Mouse (Mus musculus) heart, embryonic 14.5 days (tissue): ENCODE results near the gene Qser1. TPM values are rescaled to one million over a fixed set of nuclear protein-coding genes. Genes with fewer than 3 reads are reported as not detected.
A peak's percentile ranks its signal among the peaks of the same experiment; 100 is the strongest.

Experiments
- ATAC-seq: fragments of 200-750 bp; cut with Nextera tagmentation; 2 replicates; pipeline ENCODE4 v1.8.0; 2017; ENCODE audit warnings: low read depth, moderate TSS enrichment; ENCODE audit not compliant: insufficient number of reproducible peaks, insufficient read depth, low FRiP score
- H3K27ac ChIP-seq, 2 experiments: fragments of 200-500 bp in 1 of 2; fragments of 300-500 bp in 1 of 2; sonication (generic) in 1 of 2; replicated peaks in 1 of 2; 2 replicates each; pipeline ENCODE4 v1.5.1; 2012 to 2014; ENCODE audit warnings: low read depth in 2 of 2, low read length in 2 of 2, control low read depth in 1 of 2, mild to moderate bottlenecking in 1 of 2, mixed read lengths in 1 of 2; ENCODE audit not compliant: control insufficient read depth in 1 of 2, insufficient read depth in 1 of 2
- H3K27me3 ChIP-seq: fragments of 300-500 bp; sonication (generic); 2 replicates; pipeline ENCODE4 v1.6.1; 2014; ENCODE audit warnings: mild to moderate bottlenecking, low read length, control low read depth; ENCODE audit not compliant: control insufficient read depth, insufficient read depth
- H3K36me3 ChIP-seq: fragments of 300-500 bp; sonication (generic); 2 replicates; pipeline ENCODE4 v1.6.1; 2014; ENCODE audit warnings: mild to moderate bottlenecking, control low read depth, low read length, mixed read lengths; ENCODE audit not compliant: control insufficient read depth, insufficient read depth
- H3K4me1 ChIP-seq, 2 experiments: fragments of 200-500 bp in 1 of 2; fragments of 300-500 bp in 1 of 2; sonication (generic) in 1 of 2; 2 replicates each; pipeline ENCODE4 v1.6.1; 2012 to 2014; ENCODE audit warnings: low read length in 2 of 2, control low read depth in 1 of 2, mixed read lengths in 1 of 2; ENCODE audit not compliant: control insufficient read depth in 2 of 2, insufficient read depth in 2 of 2
- H3K4me2 ChIP-seq: fragments of 300-500 bp; sonication (generic); 2 replicates; pipeline ENCODE4 v1.6.1; 2014; ENCODE audit warnings: mild to moderate bottlenecking, low read length
- H3K4me3 ChIP-seq, 2 experiments: fragments of 200-500 bp in 1 of 2; fragments of 300-500 bp in 1 of 2; sonication (generic) in 1 of 2; 2 replicates each; pipeline ENCODE4 v1.5.1; 2012 to 2014; ENCODE audit warnings: low read length in 2 of 2, mild to moderate bottlenecking in 2 of 2, control low read depth in 1 of 2, low read depth in 1 of 2, moderate library complexity in 1 of 2; ENCODE audit not compliant: control insufficient read depth in 1 of 2, insufficient read depth in 1 of 2
- H3K9ac ChIP-seq: fragments of 300-500 bp; sonication (generic); 2 replicates; pipeline ENCODE4 v1.6.1; 2014; ENCODE audit warnings: mild to moderate bottlenecking, low read length
- H3K9me3 ChIP-seq: fragments of 300-500 bp; sonication (generic); 2 replicates; pipeline ENCODE4 v1.6.1; 2016; ENCODE audit warnings: low read length, control low read depth; ENCODE audit not compliant: control insufficient read depth
- WGBS: fragments of 180-500 bp; shearing (Covaris S2); extraction: QIAGEN DNeasy Blood & Tissue Kit; methylation state at CpG from one replicate; pipeline ENCODE4 v1.1.7; 2014; 5-methylcytosine and 5-hydroxymethylcytosine counted together
- polyA plus RNA-seq: library from polyadenylated mRNA; unstranded; fragments of >200 nt; fragmentation: Nextera tagmentation; extraction: Ambion mirVana; gene quantifications from 2 replicates; pipeline ENCODE4 v1.2.1, GENCODE M21; 2014

Qser1 gene
- polyA plus RNA-seq, 1 experiment from 2014 or later, result 11.9 TPM

GRCm38 (mm10) chr2:104768697-104769096, 47.9 kb downstream of the Qser1 start:
- Histone ChIP-seq H3K36me3 (peaks cover 59% of the 10 kb centered on the region), H3K4me1 (peaks cover 0 to 5% of the 10 kb centered on the region in 2 experiments; a peak in 2 of 4 replicates), H3K4me3 (no peak overlapping the region), H3K27ac (no peak overlapping the region), H3K9me3 (no peaks in the 10 kb centered on the region), H3K4me2 (no peak overlapping the region), H3K27me3 (no peaks in the 10 kb centered on the region), H3K9ac (no peak overlapping the region)
- no peak for ATAC-seq
- WGBS, result 83% methylated on average over 1 of the region's 1 CpGs

- WGBS, result 69% methylated on average over 4 of the region's 4 CpGs
- no peaks in the 10 kb centered on the region for H3K27me3 ChIP-seq
- H3K4me3 ChIP-seq, result no peak overlapping the region
- ATAC-seq, result no peak
- H3K4me1 ChIP-seq, result peaks cover 2 to 12% of the 10 kb centered on the region in 2 experiments; a peak in 2 of 4 replicates
- no peaks in the 10 kb centered on the region for H3K9me3 ChIP-seq
- no peak overlapping the region for H3K9ac ChIP-seq
- peaks cover 49% of the 10 kb centered on the region for H3K36me3 ChIP-seq
- H3K27ac ChIP-seq, result no peak overlapping the region; a peak in 1 of 4 replicates
- H3K4me2 ChIP-seq, result no peak overlapping the region
These were observed 52.5 kb downstream of the Qser1 start for GRCm38 (mm10) chr2:104764018-104764417.

- WGBS, result 37% methylated on average over 8 of the region's 8 CpGs
- Histone ChIP-seq H3K9ac (no peak overlapping the region), H3K9me3 (no peaks in the 10 kb centered on the region), H3K27ac (peak overlapping the region; percentile 12 to 65), H3K36me3 (peaks cover 46% of the 10 kb centered on the region), H3K4me2 (no peak overlapping the region), H3K4me1 (peaks cover 2 to 12% of the 10 kb centered on the region in 2 experiments; a peak in 2 of 4 replicates), H3K4me3 (no peak overlapping the region), H3K27me3 (no peaks in the 10 kb centered on the region)
- no peak for ATAC-seq
These were observed 53.3 kb downstream of the Qser1 start for GRCm38 (mm10) chr2:104763134-104763703.

- no peaks in the 10 kb centered on the region for H3K27me3 ChIP-seq
- no peaks in the 10 kb centered on the region for H3K9me3 ChIP-seq
- peaks cover 6% of the 10 kb centered on the region; the same call in 1 of the 2 replicates for H3K36me3 ChIP-seq
- no peak overlapping the region for H3K9ac ChIP-seq
- H3K4me3 ChIP-seq, result no peak overlapping the region
- no peak overlapping the region for H3K27ac ChIP-seq
- H3K4me1 ChIP-seq, result no peaks in the 10 kb centered on the region
- no peak for ATAC-seq
- no peak overlapping the region for H3K4me2 ChIP-seq
- 62% methylated on average over 3 of the region's 3 CpGs for WGBS
These were observed 65.9 kb downstream of the Qser1 start for GRCm38 (mm10) chr2:104750611-104751010.

GRCm38 (mm10) chr2:104748652-104749183, 67.8 kb downstream of the Qser1 start:
- Histone ChIP-seq H3K4me3 (no peak overlapping the region), H3K9me3 (no peaks in the 10 kb centered on the region), H3K27ac (no peak overlapping the region), H3K27me3 (no peaks in the 10 kb centered on the region), H3K4me1 (no peaks in the 10 kb centered on the region), H3K4me2 (no peak overlapping the region), H3K36me3 (peaks cover 6% of the 10 kb centered on the region; the same call in 1 of the 2 replicates), H3K9ac (no peak overlapping the region)
- WGBS, result 74% methylated on average over 5 of the region's 5 CpGs
- no peak for ATAC-seq

GRCm38 (mm10) chr2:104746251-104746650, 70.3 kb downstream of the Qser1 start:
- no peak for ATAC-seq
- Histone ChIP-seq H3K4me1 (peaks cover 0 to 9% of the 10 kb centered on the region in 2 experiments; a peak in 1 of 4 replicates), H3K27ac (no peak overlapping the region), H3K4me2 (no peak overlapping the region), H3K4me3 (no peak overlapping the region), H3K9ac (no peak overlapping the region), H3K36me3 (no peaks in the 10 kb centered on the region), H3K9me3 (no peaks in the 10 kb centered on the region), H3K27me3 (no peaks in the 10 kb centered on the region; the same call in 1 of the 2 replicates)
- WGBS, result 50% methylated on average over 8 of the region's 8 CpGs

- H3K4me1 ChIP-seq, result peaks cover 0 to 9% of the 10 kb centered on the region in 2 experiments; a peak in 1 of 4 replicates
- no peaks in the 10 kb centered on the region for H3K9me3 ChIP-seq
- no peak for ATAC-seq
- H3K4me2 ChIP-seq, result no peak overlapping the region
- H3K4me3 ChIP-seq, result no peak overlapping the region
- no peaks in the 10 kb centered on the region for H3K36me3 ChIP-seq
- no peak overlapping the region for H3K9ac ChIP-seq
- 53% methylated on average over 5 of the region's 5 CpGs for WGBS
- no peak overlapping the region for H3K27ac ChIP-seq
- H3K27me3 ChIP-seq, result no peaks in the 10 kb centered on the region; the same call in 1 of the 2 replicates
These were observed 72.6 kb downstream of the Qser1 start for GRCm38 (mm10) chr2:104743971-104744370.
